ENCODE assay signal across 10 mouse cellular contexts in genomic region chr17:44327279-44328146, GRCm38 (mm10).
DNase-seq lines count a peak whose midpoint lies in the region; ATAC-seq and TF ChIP-seq lines count a peak whose summit lies in the region.
"Had no signal": no experiment of that assay in that cellular context is flagged by ENCODE, and none has a peak within 500 bp of the region (broad histone marks: within the 10 kb centered on the region; RNA-seq: fewer than 3 reads in every experiment).

No protein-coding gene starts in this region.

- no peaks in the 10 kb centered on the region for H3K36me3 ChIP-seq in forebrain, embryonic 13.5 days (ENCODE audit: poor library complexity, severe bottlenecking)
- no peaks in the 10 kb centered on the region for H3K36me3 ChIP-seq in forebrain, embryonic 11.5 days (ENCODE audit: control insufficient read depth, insufficient read depth, low read length)
- H3K36me3 ChIP-seq in hindbrain, embryonic 11.5 days (ENCODE audit: control insufficient read depth, insufficient read depth, low read length) = no peaks in the 10 kb centered on the region
- no peaks in the 10 kb centered on the region for H3K36me3 ChIP-seq in midbrain, embryonic 15.5 days (replicated peaks)

- H3K4me3 ChIP-seq in forebrain, embryonic 13.5 days = no peak overlapping the region
- H3K4me3 ChIP-seq in forebrain, embryonic 11.5 days (ENCODE audit: low read depth, low read length) = no peak overlapping the region
- H3K4me3 ChIP-seq in hindbrain, embryonic 11.5 days (ENCODE audit: low read depth, low read length) = no peak overlapping the region
- no peak overlapping the region for H3K4me3 ChIP-seq in midbrain, embryonic 15.5 days

- peaks cover 5% of the 10 kb centered on the region for H3K4me1 ChIP-seq in forebrain, embryonic 13.5 days
- H3K4me1 ChIP-seq in forebrain, embryonic 11.5 days (replicated peaks; ENCODE audit: control insufficient read depth, insufficient read depth, low read length) = no peaks in the 10 kb centered on the region
- H3K4me1 ChIP-seq in hindbrain, embryonic 11.5 days (replicated peaks; ENCODE audit: control insufficient read depth, insufficient read depth, low read length) = no peaks in the 10 kb centered on the region
- H3K4me1 ChIP-seq in midbrain, embryonic 15.5 days = no peaks in the 10 kb centered on the region

- no peak for DNase-seq in forebrain, embryonic 11.5 days (ENCODE audit: low spot score)
- DNase-seq in Patski (ENCODE audit: low read depth, low spot score) = peak; percentile 51
- DNase-seq in hindbrain, embryonic 11.5 days (ENCODE audit: low spot score) = peak; percentile 33
- no peak for DNase-seq in right cerebral cortex, postnatal 14 days
- DNase-seq in heart, adult 18-20 months = no peak
- DNase-seq: gastrocnemius, postnatal 36 days had no signal

- POLR2A ChIA-PET in Patski (lab: Charles Lee) = no interaction called here

- no peaks in the 10 kb centered on the region for H3K9me3 ChIP-seq in forebrain, embryonic 13.5 days (replicated peaks)
- H3K9me3 ChIP-seq in forebrain, embryonic 11.5 days (ENCODE audit: control insufficient read depth, low read length) = no peaks in the 10 kb centered on the region
- H3K9me3 ChIP-seq in hindbrain, embryonic 11.5 days (ENCODE audit: control insufficient read depth, low read length) = no peaks in the 10 kb centered on the region
- no peaks in the 10 kb centered on the region for H3K9me3 ChIP-seq in midbrain, embryonic 15.5 days

- in situ Hi-C loops in Patski (cut with MboI; ENCODE audit: low pct_unique_long_range_greater_than_20kb) = no loop called here

- no peak overlapping the region for H3K9ac ChIP-seq in forebrain, embryonic 13.5 days
- H3K9ac ChIP-seq in forebrain, embryonic 11.5 days (ENCODE audit: low read length) = no peak overlapping the region
- no peak overlapping the region for H3K9ac ChIP-seq in hindbrain, embryonic 11.5 days (ENCODE audit: low read depth, low read length)
- no peak overlapping the region for H3K9ac ChIP-seq in midbrain, embryonic 15.5 days

- peak overlapping the region; percentile 10; the same call in 1 of the 2 replicates for H3K27ac ChIP-seq in forebrain, embryonic 13.5 days
- H3K27ac ChIP-seq in forebrain, embryonic 11.5 days (ENCODE audit: low read depth, low read length) = no peak overlapping the region
- H3K27ac ChIP-seq in hindbrain, embryonic 11.5 days (ENCODE audit: low read depth, low read length) = 0 out of 2 replicates have a peak overlapping the region, but pooled peaks have one; percentile 21
- H3K27ac ChIP-seq in midbrain, embryonic 15.5 days = no peak overlapping the region

- peak; percentile 84 for ATAC-seq in forebrain, embryonic 13.5 days
- no peak for ATAC-seq in forebrain, embryonic 11.5 days (replicated peaks; ENCODE audit: low FRiP score)
- peak; percentile 57 for ATAC-seq in Patski
- ATAC-seq in hindbrain, embryonic 11.5 days (ENCODE audit: low FRiP score) = no peak
- ATAC-seq in midbrain, embryonic 15.5 days (replicated peaks) = 0 out of 2 replicates have a peak, but pooled peaks have one; percentile 39
- ATAC-seq in cerebellum, adult (ENCODE audit: insufficient number of reproducible peaks, low FRiP score, low TSS enrichment) = no peak
- ATAC-seq: lung, postnatal 0 days had no signal

- H3K4me2 ChIP-seq in forebrain, embryonic 13.5 days = peak overlapping the region; percentile 30
- H3K4me2 ChIP-seq in forebrain, embryonic 11.5 days (ENCODE audit: low read depth, low read length, severe bottlenecking) = no peak overlapping the region
- H3K4me2 ChIP-seq in hindbrain, embryonic 11.5 days (replicated peaks; ENCODE audit: low read depth, low read length) = no peak overlapping the region
- H3K4me2 ChIP-seq in midbrain, embryonic 15.5 days = no peak overlapping the region

- CTCF ChIA-PET in Patski (lab: Charles Lee) = interaction anchor here (0.6 to 0.7 kb wide), 2 partner anchors 15 to 455 kb away, joined by 3 read pairs; no protein-coding TSS in a partner anchor

- H3K27me3 ChIP-seq in forebrain, embryonic 13.5 days = no peaks in the 10 kb centered on the region
- no peaks in the 10 kb centered on the region for H3K27me3 ChIP-seq in forebrain, embryonic 11.5 days (ENCODE audit: control insufficient read depth, insufficient read depth, low read length)
- no peaks in the 10 kb centered on the region for H3K27me3 ChIP-seq in Patski
- H3K27me3 ChIP-seq in hindbrain, embryonic 11.5 days (ENCODE audit: control insufficient read depth, insufficient read depth, low read length) = no peaks in the 10 kb centered on the region
- no peaks in the 10 kb centered on the region for H3K27me3 ChIP-seq in midbrain, embryonic 15.5 days (replicated peaks)

- TF ChIP-seq CTCF in Patski (IDR thresholded peaks at IDR 0.05) = no peak

- WGBS in forebrain, embryonic 13.5 days = 23% methylated on average over 10 of the region's 10 CpGs
- WGBS in forebrain, embryonic 11.5 days = 56% methylated on average over 10 of the region's 10 CpGs
- WGBS in hindbrain, embryonic 11.5 days = 54% methylated on average over 10 of the region's 10 CpGs
- 60% methylated on average over 10 of the region's 10 CpGs for WGBS in midbrain, embryonic 15.5 days

Comparison
In these comparisons a context has a peak if more than half of its experiments do, and no peak if none do; other contexts are left out.
1. ATAC-seq: peak in forebrain, embryonic 13.5 days (single experiment), Patski (single experiment) and midbrain, embryonic 15.5 days (single experiment); none in forebrain, embryonic 11.5 days (single experiment), hindbrain, embryonic 11.5 days (single experiment) and cerebellum, adult (single experiment).
2. H3K27ac ChIP-seq: peak in forebrain, embryonic 13.5 days (single experiment) and hindbrain, embryonic 11.5 days (single experiment); none in forebrain, embryonic 11.5 days (single experiment) and midbrain, embryonic 15.5 days (single experiment).
3. DNase-seq: peak in Patski (single experiment) and hindbrain, embryonic 11.5 days (single experiment); none in forebrain, embryonic 11.5 days (single experiment), right cerebral cortex, postnatal 14 days (single experiment) and heart, adult 18-20 months (0 of 2).